Mouse (Mus musculus) urinary bladder, adult 18-20 months (tissue): ENCODE data around the gene Hmgb2.
"Not testable (repeated sequence)": the region's sequence is repeated elsewhere in the genome, so short reads cannot be mapped to it uniquely, and the experiment has no call there.

Source experiments
- DNase-seq, 2 experiments: peaks; one replicate each; pipeline ENCODE4 v3.0.0; 2022; ENCODE audit warnings: low spot score in 2 of 2, mixed read lengths in 2 of 2

Hmgb2 gene

DNA sequence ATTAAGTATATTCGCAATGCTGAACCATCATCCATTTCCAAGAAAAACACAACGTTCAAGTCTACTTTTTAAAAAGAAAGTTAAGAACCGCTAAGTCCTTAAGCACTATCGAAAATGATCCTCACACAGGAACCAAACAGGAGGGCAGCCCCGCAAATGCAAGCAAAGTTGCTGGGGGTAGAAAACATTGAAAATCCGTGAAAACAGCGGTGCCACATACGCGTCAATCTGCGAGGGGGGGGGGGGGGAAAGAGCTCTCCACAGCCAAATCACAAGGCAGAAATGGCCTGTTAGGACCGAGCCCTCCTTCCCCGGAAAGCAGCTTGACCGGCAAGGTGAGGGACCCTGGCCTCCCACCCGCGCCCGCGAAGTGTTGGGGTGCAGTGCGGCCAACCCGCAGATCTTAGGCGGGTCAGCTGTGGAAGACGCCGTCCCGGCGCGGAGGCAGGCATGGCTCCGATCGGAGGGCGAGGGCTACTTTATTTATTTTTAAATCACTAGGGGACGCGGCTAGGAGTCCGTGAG, 854 bp upstream of the Hmgb2 start:
- no peak for DNase-seq

- no peak for DNase-seq
These were observed 692 bp downstream of the Hmgb2 start for GRCm38 (mm10) chr8:57512141-57513056.

DNA sequence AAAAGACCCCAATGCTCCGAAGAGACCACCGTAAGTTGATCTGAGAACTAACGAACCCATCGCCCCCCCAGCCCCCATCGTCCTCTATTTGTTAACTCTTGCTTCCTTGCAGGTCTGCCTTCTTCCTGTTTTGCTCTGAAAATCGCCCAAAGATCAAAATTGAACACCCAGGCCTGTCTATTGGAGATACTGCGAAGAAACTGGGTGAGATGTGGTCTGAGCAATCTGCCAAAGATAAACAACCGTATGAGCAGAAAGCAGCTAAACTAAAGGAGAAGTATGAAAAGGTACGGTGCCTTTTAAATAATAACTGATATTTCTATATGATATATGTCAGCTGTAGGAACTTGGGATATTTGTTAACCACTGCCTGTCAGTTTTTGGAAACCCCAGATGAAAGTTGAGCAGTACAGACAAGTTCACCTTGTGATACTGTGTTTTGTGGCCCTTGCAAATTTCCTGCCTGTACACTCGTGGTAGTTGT, 1.5 kb downstream of the Hmgb2 start:
- not testable (repeated sequence) for DNase-seq

GRCm38 (mm10) chr8:57516685-57517084, 5.0 kb downstream of the Hmgb2 start:
- DNase-seq, result not testable (repeated sequence)

- DNase-seq, result no peak
These were observed 6.0 kb downstream of the Hmgb2 start for GRCm38 (mm10) chr8:57517723-57518122.

- DNase-seq, result no peak
These were observed 8.6 kb downstream of the Hmgb2 start for GRCm38 (mm10) chr8:57520186-57520786.

DNA sequence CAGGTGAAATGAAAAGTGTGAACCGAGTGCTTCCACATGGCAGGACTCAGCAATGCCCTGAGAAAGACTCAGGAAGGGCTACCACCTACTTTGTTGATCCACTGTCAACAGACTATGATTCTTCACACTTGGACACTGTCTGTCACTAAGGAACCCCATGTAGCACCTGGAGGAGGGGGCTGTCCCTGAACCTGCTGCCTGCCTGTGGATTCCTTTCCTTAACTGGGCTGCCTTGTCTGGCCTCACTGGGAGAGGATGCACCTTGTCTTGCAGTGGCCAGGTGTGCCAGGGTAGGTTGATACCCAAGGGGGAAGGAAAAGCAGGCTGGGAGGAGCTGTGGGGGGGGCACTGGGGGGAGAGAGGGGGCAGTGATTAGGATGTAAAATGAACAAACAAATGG, 16.3 kb downstream of the Hmgb2 start:
- no peak for DNase-seq

DNA sequence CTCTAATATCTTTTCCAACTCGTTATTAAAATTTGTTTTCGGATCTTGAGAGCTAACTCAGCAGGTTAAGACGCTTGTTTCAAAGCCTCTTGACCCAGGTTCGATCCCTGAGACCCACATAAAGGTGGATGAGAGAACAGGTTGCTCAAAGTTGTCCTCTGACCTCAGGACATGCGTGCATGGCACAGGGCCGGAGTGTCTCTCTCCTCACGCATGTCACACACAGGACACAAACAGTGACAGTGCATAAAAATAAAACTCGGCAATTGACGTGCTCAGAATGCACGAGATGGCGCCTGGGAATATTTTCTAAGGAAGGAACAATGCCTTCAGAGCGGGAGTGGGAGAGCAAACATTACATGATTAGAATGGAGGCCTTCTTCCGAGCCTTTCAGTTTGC, 18.5 kb downstream of the Hmgb2 start:
- DNase-seq, result no peak

- peak; percentile 70 to 76 for DNase-seq
These were observed 19.1 kb downstream of the Hmgb2 start for GRCm38 (mm10) chr8:57530666-57531349.

DNA sequence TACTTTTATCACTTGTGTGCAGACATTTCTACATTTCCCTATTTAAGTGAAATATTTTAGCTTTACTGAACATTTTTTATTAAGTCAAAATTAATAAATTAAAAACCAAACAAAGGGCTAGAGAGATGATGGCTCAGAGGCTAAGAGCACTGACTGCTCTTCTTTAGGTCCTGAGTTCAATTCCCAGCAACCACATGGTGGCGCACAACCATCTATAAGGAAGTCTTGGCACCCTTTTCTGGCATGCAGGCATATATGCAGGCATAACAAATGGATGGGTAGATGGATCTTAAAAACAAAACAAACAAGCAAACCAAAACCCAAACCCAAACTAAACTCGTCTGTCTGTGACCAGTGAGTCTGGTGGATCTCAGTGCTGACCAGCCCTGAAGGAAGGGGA, 20.5 kb downstream of the Hmgb2 start:
- DNase-seq, result no peak

GRCm38 (mm10) chr8:57533106-57533505, 21.4 kb downstream of the Hmgb2 start:
- no peak for DNase-seq

GRCm38 (mm10) chr8:57534495-57534894, 22.8 kb downstream of the Hmgb2 start:
- DNase-seq, result no peak

GRCm38 (mm10) chr8:57536167-57536566, 24.5 kb downstream of the Hmgb2 start:
- DNase-seq, result no peak

- DNase-seq, result no peak
These were observed 26.9 kb downstream of the Hmgb2 start for GRCm38 (mm10) chr8:57538601-57539000.

GRCm38 (mm10) chr8:57540110-57540838, 28.6 kb downstream of the Hmgb2 start:
- peak; percentile 21 to 27 for DNase-seq

DNA sequence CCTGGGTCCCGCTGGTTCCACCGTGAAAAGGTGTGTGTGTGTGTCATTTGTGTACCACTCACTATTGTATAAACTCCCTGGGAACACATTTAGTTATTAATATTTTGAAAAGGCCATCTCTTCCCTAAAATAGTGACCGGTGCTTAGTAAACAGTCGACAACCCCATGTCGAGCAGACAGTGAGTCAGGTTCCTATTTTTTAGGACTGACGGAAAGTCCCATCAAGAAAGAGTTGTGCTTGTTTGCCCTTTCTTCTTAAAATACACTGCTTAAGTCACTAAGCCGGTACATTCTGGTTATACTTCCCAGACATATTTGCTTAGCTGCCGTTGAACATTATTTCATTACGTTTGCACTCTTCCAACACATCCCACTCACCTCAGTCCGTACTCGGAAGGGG, 29.2 kb downstream of the Hmgb2 start:
- DNase-seq, result no peak

DNA sequence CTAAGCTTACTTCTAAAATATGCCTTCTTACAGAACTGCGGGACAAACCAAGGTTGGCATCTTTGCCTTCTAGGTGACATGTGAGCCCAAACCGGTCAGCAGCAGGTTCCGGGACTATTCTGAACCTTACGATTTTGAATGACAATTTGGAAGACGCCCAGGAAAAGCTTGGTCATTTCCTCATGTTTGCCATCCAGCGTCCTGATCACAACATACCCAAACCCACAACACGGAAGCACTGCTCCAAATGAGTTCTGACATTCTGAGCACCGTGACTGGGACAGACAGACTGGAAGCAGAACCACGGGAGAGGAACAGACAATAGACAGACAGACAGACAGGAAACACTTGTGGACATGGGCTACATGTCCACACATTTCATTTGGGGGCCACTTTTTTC, 29.7 kb downstream of the Hmgb2 start:
- no peak for DNase-seq

DNA sequence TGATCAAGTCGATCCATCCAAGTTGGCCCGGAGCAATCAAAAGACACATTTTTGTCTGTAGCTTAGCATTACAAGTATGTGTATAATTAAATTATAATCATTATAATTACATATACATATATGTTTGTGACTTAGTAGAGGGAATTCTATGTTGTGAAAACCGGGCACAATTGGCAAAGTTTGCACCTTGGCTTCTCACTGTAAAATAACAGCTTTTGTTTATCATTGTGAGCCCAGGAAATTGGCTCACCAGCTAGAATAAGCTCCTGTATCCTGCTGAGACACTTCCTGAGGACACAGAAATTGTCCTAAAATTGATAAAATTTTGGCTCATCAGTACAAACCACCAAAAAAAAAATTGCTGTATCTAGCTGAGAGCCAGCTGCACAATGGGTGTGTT, 34.7 kb downstream of the Hmgb2 start:
- DNase-seq, result no peak

DNA sequence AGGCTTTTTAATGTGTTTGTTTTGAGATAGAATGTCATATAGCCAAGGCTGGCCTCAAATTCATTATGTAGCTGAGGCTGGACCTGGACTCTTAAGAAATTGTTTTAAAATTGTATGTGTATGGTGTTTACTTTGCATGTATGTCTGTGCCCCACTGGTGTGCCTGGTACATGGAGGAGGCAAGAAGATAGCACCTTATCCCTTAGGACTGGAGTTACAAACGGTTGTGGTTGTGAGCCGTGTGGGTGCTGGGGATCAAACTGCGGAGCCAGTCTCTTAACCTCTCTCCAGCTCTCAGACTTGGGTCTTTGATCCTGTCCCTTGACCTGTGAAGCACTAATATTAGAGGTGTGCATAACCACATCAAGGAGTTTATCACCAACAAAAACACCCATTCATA, 35.1 kb downstream of the Hmgb2 start:
- no peak for DNase-seq

DNA sequence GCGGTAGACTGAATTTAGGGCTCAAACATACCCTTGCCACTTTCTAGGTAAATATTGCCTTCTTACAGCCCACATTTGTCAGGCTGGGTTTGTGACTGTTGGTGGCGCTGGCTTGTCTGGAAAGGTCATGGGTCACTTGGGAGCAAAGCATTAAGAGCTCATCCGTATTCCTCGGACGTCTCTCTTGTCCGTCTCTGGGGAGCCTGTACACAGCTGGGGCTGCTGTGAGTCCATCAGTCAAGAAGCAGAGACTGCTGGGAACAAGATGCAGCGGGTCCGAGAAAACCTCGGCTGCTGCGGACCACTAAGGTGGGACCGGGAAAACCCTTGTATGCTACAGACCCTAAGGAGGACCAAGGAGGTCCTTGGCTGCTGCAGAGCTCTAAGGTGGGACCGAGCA, 35.9 kb downstream of the Hmgb2 start:
- no peak for DNase-seq
